Mouse (Mus musculus) cortical plate, adult 2 months (tissue): ENCODE data around the gene Galnt7. TPM values are rescaled to one million over a fixed set of nuclear protein-coding genes. Genes with fewer than 3 reads are reported as not detected.

Experiments
- H3K27ac ChIP-seq: fragments of 200-500 bp; 2 replicates; pipeline ENCODE4 v1.5.1; 2012; ENCODE audit warnings: low read length, control low read depth, inconsistent platforms; ENCODE audit not compliant: insufficient read depth
- H3K4me1 ChIP-seq: fragments of 200-500 bp; 2 replicates; pipeline ENCODE4 v1.6.1; 2011; ENCODE audit warnings: low read length; ENCODE audit not compliant: control insufficient read depth, insufficient read depth
- H3K4me3 ChIP-seq: fragments of 200-500 bp; 2 replicates; pipeline ENCODE4 v1.5.1; 2011; ENCODE audit warnings: mild to moderate bottlenecking, low read length, control low read depth; ENCODE audit not compliant: insufficient read depth
- CTCF ChIP-seq: fragments of 200-500 bp; IDR thresholded peaks from 2 replicates; pipeline ENCODE4 v1.5.1; 2011; ENCODE audit warnings: mild to moderate bottlenecking, control low read depth, low read length; ENCODE audit not compliant: insufficient read depth; ENCODE audit errors: extremely low read depth
- POLR2A ChIP-seq: fragments of 200-500 bp; IDR thresholded peaks from 2 replicates; pipeline ENCODE4 v1.6.1; 2011; ENCODE audit warnings: mild to moderate bottlenecking, low read length, control low read depth; ENCODE audit not compliant: insufficient read depth; ENCODE audit errors: extremely low read depth
- polyA plus RNA-seq: library from polyadenylated mRNA; depleted of rRNA; stranded (reverse); fragments of >200 nt; gene quantifications from 2 replicates; pipeline ENCODE4 v1.2.3, GENCODE M21; 2012

The Galnt7 gene
- polyA plus RNA-seq, 1 experiment: 5.6 TPM

DNA sequence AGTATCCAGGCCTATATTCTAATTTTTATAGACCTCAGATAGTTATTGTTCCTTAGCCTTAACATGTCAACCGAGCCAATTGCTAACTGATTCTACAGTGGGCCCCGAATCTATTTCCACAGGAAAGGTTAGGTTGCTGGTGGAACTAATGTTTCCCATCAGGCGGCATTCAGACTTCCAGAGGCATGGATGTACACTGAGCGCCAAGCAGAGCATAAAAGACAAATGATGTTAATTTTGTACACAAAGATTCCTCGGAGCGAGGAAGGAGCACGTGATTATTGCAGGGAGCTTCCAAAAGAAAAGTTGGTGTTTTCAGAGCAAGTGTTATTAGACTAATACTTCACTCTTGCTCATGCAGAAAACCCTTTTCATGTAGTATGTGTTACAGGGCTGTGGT lies 21.1 kb downstream of the Galnt7 start:
- TF ChIP-seq POLR2A (no peak), CTCF (no peak)
- Histone ChIP-seq H3K4me1 (peaks cover 2% of the 10 kb centered on the region), H3K27ac (no peak overlapping the region), H3K4me3 (no peak overlapping the region)

DNA sequence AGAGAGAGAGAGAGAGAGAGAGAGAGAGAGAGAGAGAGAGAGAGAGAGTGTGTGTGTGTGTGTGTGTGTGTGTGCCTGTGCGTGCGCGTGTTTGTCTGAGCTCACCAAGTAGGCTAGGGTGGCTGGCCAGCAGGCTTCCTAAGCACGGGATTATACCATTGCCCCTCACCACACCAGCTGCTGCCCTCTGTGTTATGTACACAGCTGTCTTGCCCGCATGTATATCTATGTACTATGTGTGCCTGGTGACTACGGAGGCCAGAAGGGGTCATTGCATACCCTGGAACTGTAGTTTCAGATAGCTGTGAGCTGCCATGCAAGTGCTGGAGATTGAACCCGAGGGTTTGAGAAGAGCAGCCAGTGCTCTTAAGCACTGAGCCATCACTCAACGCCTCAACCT lies 22.7 kb downstream of the Galnt7 start:
- no peak overlapping the region for H3K4me3 ChIP-seq
- H3K27ac ChIP-seq: no peak overlapping the region
- no peak for TF ChIP-seq POLR2A
- no peak for TF ChIP-seq CTCF
- peaks cover 2% of the 10 kb centered on the region for H3K4me1 ChIP-seq

- TF ChIP-seq POLR2A: no peak
- TF ChIP-seq CTCF: no peak
- Histone ChIP-seq H3K4me1 (peaks cover 2% of the 10 kb centered on the region), H3K27ac (no peak overlapping the region), H3K4me3 (no peak overlapping the region)
These were observed 23.8 kb downstream of the Galnt7 start for GRCm38 (mm10) chr8:57628787-57629664.

DNA sequence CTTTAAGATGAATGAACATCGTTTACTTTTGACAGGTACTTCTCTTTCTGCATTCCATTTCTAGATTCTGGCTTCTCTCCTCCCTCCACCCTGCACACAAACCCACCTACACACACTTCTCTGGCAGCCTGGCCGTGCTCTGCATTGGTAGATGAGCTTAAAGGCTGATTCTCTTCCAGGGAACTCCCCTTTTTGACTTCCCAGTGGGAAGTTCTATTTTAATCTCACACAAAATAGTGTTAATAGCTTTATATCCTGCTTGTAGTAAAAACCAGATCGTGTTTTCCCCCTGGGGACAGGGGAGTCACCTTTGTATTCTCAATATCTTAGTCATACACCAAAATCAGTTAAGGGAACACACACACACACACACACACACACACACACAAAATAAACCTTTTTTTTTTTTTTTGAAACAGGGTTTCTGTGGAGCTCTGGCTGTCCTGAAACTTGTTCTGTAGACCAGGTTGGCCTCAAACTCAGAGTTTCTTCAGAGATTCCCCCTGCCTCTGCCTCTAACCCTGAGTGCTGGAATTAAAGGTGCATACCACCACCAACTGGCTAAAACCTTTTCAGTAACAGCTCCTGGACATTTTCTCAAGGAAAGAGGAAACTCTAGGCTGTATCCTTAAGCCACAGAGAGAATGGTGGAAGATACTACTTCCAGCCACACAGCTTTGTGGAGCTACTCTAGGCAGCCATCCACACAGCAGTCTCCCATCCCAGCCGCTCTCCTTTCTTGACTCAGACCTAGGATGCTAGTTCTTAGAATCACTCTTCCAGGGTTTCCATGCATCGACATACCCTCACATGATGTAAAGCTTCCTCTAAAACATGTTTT lies 24.7 kb downstream of the Galnt7 start:
- Histone ChIP-seq H3K4me3 (no peak overlapping the region), H3K4me1 (peaks cover 2% of the 10 kb centered on the region), H3K27ac (no peak overlapping the region)
- TF ChIP-seq CTCF (no peak), POLR2A (no peak)

DNA sequence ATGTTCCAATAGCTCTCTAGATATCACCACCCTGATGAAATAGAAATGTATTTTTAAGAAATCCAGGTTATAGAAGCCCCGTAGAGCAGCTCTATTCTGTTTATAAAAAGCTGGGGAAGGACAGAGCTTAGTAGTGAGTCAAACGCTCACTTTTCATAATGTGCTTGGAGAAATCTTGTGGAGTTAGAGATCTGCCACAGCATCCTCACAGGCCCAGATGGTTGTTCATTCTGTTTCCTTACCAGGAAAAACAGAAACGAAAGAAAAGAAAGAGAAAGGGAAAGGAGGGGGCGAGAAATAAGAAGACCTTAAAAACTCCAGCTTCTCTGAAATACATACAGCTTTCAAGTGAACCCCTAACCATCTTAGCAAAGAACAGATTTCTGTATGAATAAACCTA lies 28.9 kb downstream of the Galnt7 start:
- Histone ChIP-seq H3K4me1 (peaks cover 2% of the 10 kb centered on the region), H3K27ac (no peak overlapping the region), H3K4me3 (no peak overlapping the region)
- no peak for TF ChIP-seq POLR2A

DNA sequence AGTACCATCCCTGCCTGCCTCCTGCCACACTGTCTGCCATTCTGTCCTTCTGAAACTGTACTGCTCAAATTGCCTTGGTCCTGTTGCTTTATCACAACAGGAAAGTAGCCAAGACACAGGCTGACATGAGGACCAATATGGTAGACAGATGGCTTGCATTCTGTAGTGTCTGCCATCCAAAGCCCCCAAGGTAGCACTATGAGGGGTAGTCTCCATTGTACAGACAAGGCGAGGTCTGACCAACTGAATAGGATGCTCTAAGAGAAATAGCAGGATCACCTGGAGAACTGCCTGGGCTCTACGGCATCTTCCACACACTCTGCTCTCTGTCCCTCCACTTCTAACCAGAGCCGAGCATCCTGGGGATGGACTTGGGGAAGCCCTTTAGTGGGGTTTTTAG lies 29.8 kb downstream of the Galnt7 start:
- no peak for TF ChIP-seq POLR2A
- Histone ChIP-seq H3K27ac (no peak overlapping the region), H3K4me1 (peaks cover 2% of the 10 kb centered on the region), H3K4me3 (no peak overlapping the region)

DNA sequence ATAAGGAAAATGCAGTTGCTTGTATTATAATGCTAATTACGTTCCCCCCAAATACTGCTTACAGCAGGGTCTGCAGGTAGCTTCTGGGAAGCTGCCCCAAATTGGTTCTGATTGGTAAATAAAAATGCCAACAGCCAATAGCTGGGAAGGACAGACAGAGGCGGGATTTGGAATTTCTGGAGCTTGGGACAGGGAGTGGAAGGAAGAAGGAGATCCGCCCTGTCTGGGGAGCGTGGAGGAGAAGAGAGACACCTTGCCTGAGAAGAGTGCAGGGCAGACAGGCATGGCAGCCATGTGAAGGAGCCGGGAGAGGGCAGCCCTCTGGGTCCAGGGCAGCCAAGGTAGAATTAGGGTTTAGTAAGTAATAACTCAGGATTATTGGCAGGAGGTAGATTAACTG lies 35.9 kb downstream of the Galnt7 start:
- peaks cover 3% of the 10 kb centered on the region; the same call in 1 of the 2 replicates for H3K4me1 ChIP-seq
- no peak for TF ChIP-seq CTCF
- no peak for TF ChIP-seq POLR2A
- H3K27ac ChIP-seq: no peak overlapping the region
- no peak overlapping the region for H3K4me3 ChIP-seq

- no peak overlapping the region for H3K4me3 ChIP-seq
- no peak overlapping the region for H3K27ac ChIP-seq
- TF ChIP-seq POLR2A: no peak
- no peak for TF ChIP-seq CTCF
- H3K4me1 ChIP-seq: peaks cover 3% of the 10 kb centered on the region
These were observed 37.7 kb downstream of the Galnt7 start for GRCm38 (mm10) chr8:57615016-57615657.

GRCm38 (mm10) chr8:57611419-57611977 lies 41.3 kb downstream of the Galnt7 start:
- TF ChIP-seq CTCF (no peak), POLR2A (no peak)
- Histone ChIP-seq H3K4me3 (no peak overlapping the region), H3K4me1 (peaks cover 3% of the 10 kb centered on the region), H3K27ac (no peak overlapping the region)
